Mouse (Mus musculus) myocyte (in vitro differentiated cells): ENCODE measurements around the gene Hoxd3.

ENCODE experiments used
- CEBPB ChIP-seq: IDR thresholded peaks from 2 replicates; pipeline ENCODE4 v1.6.1; 2011; ENCODE audit warnings: mild to moderate bottlenecking, moderate library complexity; ENCODE audit not compliant: poor library complexity, insufficient read depth, severe bottlenecking
- E2F4 ChIP-seq: IDR thresholded peaks from one replicate; pipeline ENCODE4 v1.6.1; 2011; ENCODE audit warnings: mild to moderate bottlenecking, control low read depth, moderate library complexity; ENCODE audit not compliant: insufficient read depth
- USF1 ChIP-seq: IDR thresholded peaks from one replicate; pipeline ENCODE4 v1.6.1; 2011; ENCODE audit warnings: low read depth, mild to moderate bottlenecking, control low read depth, moderate library complexity

DNA sequence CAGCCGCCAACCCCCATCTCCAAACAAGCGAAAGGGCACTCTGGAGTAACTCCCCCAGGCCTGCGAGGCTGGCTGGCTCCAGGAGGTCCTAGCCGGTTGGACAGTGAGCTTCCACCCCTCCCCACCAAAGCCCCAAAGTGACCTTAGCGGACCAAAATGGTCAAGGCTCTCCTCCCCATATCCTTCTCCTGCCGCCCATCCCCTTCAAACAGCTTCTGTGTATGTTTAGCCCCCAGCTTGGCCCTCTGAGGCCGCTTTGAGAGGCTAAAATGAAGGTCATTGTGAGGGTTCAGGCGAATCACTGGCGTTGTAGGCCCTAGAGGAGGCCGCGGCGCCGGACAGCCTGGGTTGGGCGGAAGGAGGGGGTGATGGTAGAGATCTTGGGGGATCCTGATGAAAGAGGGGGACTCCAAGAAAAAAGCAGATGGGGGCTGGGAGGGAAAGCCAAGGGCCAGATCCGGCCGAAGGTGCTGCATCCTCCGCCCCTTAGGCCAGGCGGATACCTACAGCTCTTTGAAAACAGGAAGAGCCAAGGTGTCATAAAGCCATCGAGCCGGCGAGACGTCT, 11.1 kb upstream of the Hoxd3 start:
- no peak for TF ChIP-seq CEBPB
- no peak for TF ChIP-seq E2F4
- TF ChIP-seq USF1, result no peak
